Mouse (Mus musculus) CH12.LX (cell line): ENCODE data around the gene Cask. TPM values are rescaled to one million over a fixed set of nuclear protein-coding genes. Genes with fewer than 3 reads are reported as not detected.

ENCODE experiments used
- DNase-seq: peaks from one replicate; pipeline ENCODE4 v3.0.0-alpha.2; 2013; ENCODE audit errors: extremely low read depth
- H3K27ac ChIP-seq: 2 replicates; pipeline ENCODE4 v1.5.1; 2012; ENCODE audit warnings: low read depth, mild to moderate bottlenecking, control low read depth, moderate library complexity; ENCODE audit not compliant: insufficient read depth
- H3K27me3 ChIP-seq: replicated peaks from 2 replicates; pipeline ENCODE3; 2012; ENCODE audit warnings: inconsistent platforms
- H3K36me3 ChIP-seq, 2 experiments: replicated peaks in 1 of 2; 2 replicates each; pipeline versions ENCODE3 to v1.6.1; 2012; ENCODE audit warnings: inconsistent platforms in 1 of 2, low read length in 1 of 2, mild to moderate bottlenecking in 1 of 2, mixed read lengths in 1 of 2, moderate library complexity in 1 of 2; ENCODE audit not compliant: control insufficient read depth in 1 of 2, insufficient read depth in 1 of 2
- H3K4me1 ChIP-seq, 2 experiments: 2 replicates each; pipeline ENCODE4 v1.6.1; 2012; ENCODE audit warnings: inconsistent platforms in 1 of 2, moderate library complexity in 1 of 2; ENCODE audit not compliant: insufficient read depth in 2 of 2, control insufficient read depth in 1 of 2
- H3K4me2 ChIP-seq: 2 replicates; pipeline ENCODE4 v1.6.1; 2012; ENCODE audit warnings: low read depth, mild to moderate bottlenecking, control low read depth; ENCODE audit not compliant: poor library complexity, insufficient read depth, severe bottlenecking
- H3K4me3 ChIP-seq, 3 experiments: fragments of 150-350 bp in 1 of 3; sonication (generic) in 1 of 3; replicated peaks in 1 of 3; 2 replicates each; pipeline versions ENCODE3 to v1.5.1; 2011 to 2012; ENCODE audit warnings: low read depth in 2 of 3, low read length in 2 of 3, mild to moderate bottlenecking in 2 of 3, moderate library complexity in 2 of 3, control low read depth in 1 of 3, improper control_type of control experiment in 1 of 3, inconsistent platforms in 1 of 3, mixed read lengths in 1 of 3; ENCODE audit not compliant: poor library complexity in 1 of 3
- H3K79me2 ChIP-seq: replicated peaks from 2 replicates; pipeline ENCODE4 v1.6.1; 2012; ENCODE audit warnings: mild to moderate bottlenecking, moderate library complexity; ENCODE audit not compliant: control insufficient read depth, poor library complexity, insufficient read depth, severe bottlenecking; ENCODE audit errors: extremely low read depth
- H3K9ac ChIP-seq: 2 replicates; pipeline ENCODE4 v1.6.1; 2012; ENCODE audit warnings: low read depth, mild to moderate bottlenecking, control low read depth, moderate library complexity; ENCODE audit not compliant: insufficient read depth
- H3K9me3 ChIP-seq: replicated peaks from 2 replicates; pipeline ENCODE3; 2012; ENCODE audit warnings: low read length, inconsistent platforms, mixed read lengths
- CTCF ChIP-seq, 2 experiments: IDR thresholded peaks in 1 of 2; conservative IDR thresholded peaks in 1 of 2; 2 replicates each; pipeline ENCODE4 v1.5.1; 2011 to 2012; ENCODE audit warnings: low read depth in 2 of 2, low read length in 2 of 2, improper control_type of control experiment in 1 of 2, inconsistent platforms in 1 of 2, mild to moderate bottlenecking in 1 of 2, moderate library complexity in 1 of 2
- ELF1 ChIP-seq: IDR thresholded peaks from 2 replicates; pipeline ENCODE4 v1.6.1; 2014; ENCODE audit warnings: low read depth, mild to moderate bottlenecking, inconsistent platforms, low read length, improper control_type of control experiment
- NRF1 ChIP-seq: IDR thresholded peaks from 2 replicates; pipeline ENCODE4 v1.6.1; 2014; ENCODE audit warnings: low read depth, mild to moderate bottlenecking, inconsistent platforms, low read length, improper control_type of control experiment, moderate library complexity
- POLR2A ChIP-seq: IDR thresholded peaks from 2 replicates; pipeline ENCODE4 v1.6.1; 2011; ENCODE audit warnings: low read depth, mild to moderate bottlenecking, improper control_type of control experiment, low read length
- RAD21 ChIP-seq: IDR thresholded peaks from 2 replicates; pipeline ENCODE4 v1.6.1; 2011; ENCODE audit warnings: low read depth, mild to moderate bottlenecking, low read length, improper control_type of control experiment, moderate library complexity
- SIN3A ChIP-seq: IDR thresholded peaks from 2 replicates; pipeline ENCODE4 v1.6.1; 2012; ENCODE audit warnings: low read length, improper control_type of control experiment, inconsistent platforms
- SMC3 ChIP-seq: IDR thresholded peaks from 2 replicates; pipeline ENCODE4 v1.6.1; 2011; ENCODE audit warnings: low read depth, low read length, improper control_type of control experiment
- TBP ChIP-seq: conservative IDR thresholded peaks from 2 replicates; pipeline ENCODE4 v1.6.1; 2011; ENCODE audit warnings: low read depth, low read length, improper control_type of control experiment
- UBTF ChIP-seq: IDR thresholded peaks from 2 replicates; pipeline ENCODE4 v1.6.1; 2012; ENCODE audit warnings: low read depth, mild to moderate bottlenecking, inconsistent platforms, low read length, improper control_type of control experiment, moderate library complexity
- ZMIZ1 ChIP-seq: IDR thresholded peaks from 2 replicates; pipeline ENCODE4 v1.6.1; 2012; ENCODE audit warnings: low read depth, mild to moderate bottlenecking, inconsistent platforms, low read length, improper control_type of control experiment
- ZNF384 ChIP-seq: IDR thresholded peaks from 2 replicates; pipeline ENCODE4 v1.6.1; 2012; ENCODE audit warnings: low read depth, low read length, improper control_type of control experiment, inconsistent platforms
- dilution Hi-C: fragments of 300-500 bp; cut with MboI; formaldehyde crosslinking; loops from 2 replicates; pipeline ENCODE4 v1.14.3; 2020; ENCODE audit warnings: low sequenced_read_pairs; ENCODE audit not compliant: extremely low pct_unique_long_range_greater_than_20kb, extremely low pct_ligation_motif_present
- in situ Hi-C: fragments of 300-500 bp; cut with MboI; formaldehyde crosslinking; loops from 3 replicates; pipeline ENCODE4 v1.14.3; 2019; ENCODE audit warnings: low sequenced_read_pairs, low pct_ligation_motif_present, low pct_unique_long_range_greater_than_20kb, mixed read lengths
- polyA plus RNA-seq: library from polyadenylated mRNA; unstranded; fragments of >175 nt; gene quantifications from 2 replicates; pipeline ENCODE4 v1.2.1, GENCODE M21; 2012; ENCODE audit warnings: low read depth; ENCODE audit not compliant: insufficient read length
- total RNA-seq, 2 experiments: library from RNA; depleted of rRNA; stranded (reverse); fragments of 300-350 nt in 1 of 2; fragments of >200 nt in 1 of 2; gene quantifications; 2 replicates each; pipeline ENCODE4 v1.2.3; 2012 to 2014

Cask gene
- total and polyA plus RNA-seq, 3 experiments = 0.40 to 5.0 (median 0.49) TPM

- Histone ChIP-seq H3K4me2 (peak overlapping the region; percentile 57), H3K4me1 (no peaks in the 10 kb centered on the region), H3K27ac (no peak overlapping the region), H3K79me2 (no peaks in the 10 kb centered on the region), H3K4me3 (peak overlapping the region in 2 of 3 experiments; percentile 20 to 68), H3K9ac (0 out of 2 replicates have a peak overlapping the region, but pooled peaks have one; percentile 35), H3K36me3 (no peaks in the 10 kb centered on the region), H3K27me3 (no peaks in the 10 kb centered on the region), H3K9me3 (peaks cover 6% of the 10 kb centered on the region)
- no peak for DNase-seq
- in situ Hi-C loops = no loop called here
- TF ChIP-seq TBP = no peak
- TF ChIP-seq NRF1 = 0 out of 2 replicates have a peak, but pooled peaks have one; percentile 46
- dilution Hi-C loops = no loop called here
Measured at GRCm38 (mm10) chrX:13847502-13847851, 3.7 kb downstream of the Cask start.

- Histone ChIP-seq H3K4me3 (peak overlapping the region in 2 of 3 experiments; percentile 20 to 68), H3K9ac (peak overlapping the region; percentile 63; the same call in 1 of the 2 replicates), H3K27me3 (no peaks in the 10 kb centered on the region), H3K79me2 (no peaks in the 10 kb centered on the region), H3K36me3 (no peaks in the 10 kb centered on the region), H3K4me2 (peak overlapping the region; percentile 57), H3K27ac (peak overlapping the region; percentile 56), H3K4me1 (no peaks in the 10 kb centered on the region), H3K9me3 (peaks cover 6% of the 10 kb centered on the region)
- no peak for DNase-seq
- dilution Hi-C loops (no loop called here), in situ Hi-C loops (no loop called here)
- TF ChIP-seq RAD21 (no peak), ZNF384 (peak; percentile 90), ELF1 (peak; percentile 67), SMC3 (no peak), NRF1 (peak; percentile 80), POLR2A (peak; percentile 58; the same call in 1 of the 2 replicates)
Measured at GRCm38 (mm10) chrX:13846653-13847501, 4.3 kb downstream of the Cask start.

DNA sequence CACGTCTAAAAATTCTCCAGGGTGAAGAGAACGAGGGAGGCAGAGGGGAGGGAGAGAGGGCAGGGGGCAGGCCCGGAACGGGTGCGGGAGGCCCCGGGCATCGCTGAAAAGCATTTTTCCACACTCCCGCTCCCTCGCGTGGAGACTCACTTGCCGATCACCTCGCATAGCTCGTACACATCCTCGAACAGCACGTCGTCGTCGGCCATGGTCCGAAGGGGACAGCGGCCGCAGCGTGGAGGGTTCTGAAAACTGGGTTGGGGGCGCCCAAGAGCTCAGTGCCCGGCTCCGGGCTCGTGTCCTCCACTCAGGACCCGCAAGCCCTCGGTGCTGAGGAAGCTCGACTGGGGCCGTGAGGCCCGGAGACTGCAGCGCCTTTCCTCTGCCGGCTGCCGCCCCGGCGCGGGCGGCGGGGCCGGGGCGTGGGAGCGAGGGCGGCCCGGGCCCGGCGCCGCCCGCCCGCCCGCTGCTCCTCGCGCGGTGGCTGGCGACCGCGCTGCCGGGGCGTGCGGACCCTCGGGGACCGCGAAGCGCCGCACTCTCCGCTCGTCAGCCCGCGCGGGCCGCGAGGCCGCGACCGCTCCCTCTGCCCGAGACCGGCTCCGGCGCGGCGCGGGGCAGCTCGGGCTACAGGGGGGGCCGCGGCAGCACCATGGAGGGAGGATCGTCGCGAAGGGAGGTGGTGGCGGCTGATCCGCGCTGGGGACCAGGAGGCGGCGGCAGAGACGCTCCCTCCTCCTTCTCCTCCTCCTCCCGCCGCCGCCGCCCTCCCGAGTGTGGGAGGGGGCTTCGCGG, 5.1 kb downstream of the Cask start:
- dilution Hi-C loops (no loop called here), in situ Hi-C loops (no loop called here)
- Histone ChIP-seq H3K9me3 (peaks cover 6% of the 10 kb centered on the region), H3K4me1 (no peaks in the 10 kb centered on the region), H3K4me3 (peak overlapping the region in 2 of 3 experiments; percentile 16 to 68), H3K36me3 (no peaks in the 10 kb centered on the region), H3K9ac (peak overlapping the region; percentile 63), H3K4me2 (no peak overlapping the region; the same call in 1 of the 2 replicates), H3K79me2 (no peaks in the 10 kb centered on the region), H3K27ac (peak overlapping the region; percentile 56), H3K27me3 (no peaks in the 10 kb centered on the region)
- no peak for DNase-seq
- TF ChIP-seq SIN3A (no peak), ZMIZ1 (peak; percentile 18; the same call in 1 of the 2 replicates), ELF1 (no peak), UBTF (0 out of 2 replicates have a peak, but pooled peaks have one; percentile 40), CTCF (conservative IDR thresholded peaks at IDR 0.05 in 1 of 2, IDR thresholded peaks at IDR 0.05 in 1 of 2; ENCODE audit: low read depth in 2 of 2, low read length in 2 of 2) (no peak)
